Mouse (Mus musculus) megakaryocyte, embryonic 14.5 days (primary cell): Measurements from ENCODE around the gene Tpmt. TPM values are rescaled to one million over a fixed set of nuclear protein-coding genes. Genes with fewer than 3 reads are reported as not detected.
A peak's percentile ranks its signal among the peaks of the same experiment; 100 is the strongest.

Experiments
- H3K27me3 ChIP-seq: replicated peaks from 2 replicates; pipeline ENCODE3; 2012; ENCODE audit warnings: inconsistent platforms
- H3K36me3 ChIP-seq: replicated peaks from 2 replicates; pipeline ENCODE3; 2012; ENCODE audit warnings: low read length, inconsistent platforms, mixed read lengths
- H3K4me1 ChIP-seq: 2 replicates; pipeline ENCODE4 v1.6.1; 2012; ENCODE audit warnings: inconsistent platforms
- H3K4me3 ChIP-seq: replicated peaks from 2 replicates; pipeline ENCODE3; 2012; ENCODE audit warnings: moderate library complexity, mild to moderate bottlenecking, inconsistent platforms
- H3K9me3 ChIP-seq: 2 replicates; pipeline ENCODE4 v1.6.1; 2012; ENCODE audit warnings: inconsistent platforms
- FLI1 ChIP-seq: IDR thresholded peaks from 2 replicates; pipeline ENCODE4 v1.6.1; 2012; ENCODE audit warnings: low read length, inconsistent platforms, mixed read lengths
- GATA1 ChIP-seq: IDR thresholded peaks from 3 replicates; pipeline ENCODE4 v1.6.1; 2012; ENCODE audit warnings: mixed read lengths, low read length, inconsistent platforms, borderline replicate concordance
- polyA plus RNA-seq: library from polyadenylated mRNA; stranded (reverse); fragments of >175 nt; gene quantifications from 2 replicates; pipeline ENCODE4 v1.2.3, GENCODE M21; 2012; ENCODE audit warnings: low replicate concordance; ENCODE audit not compliant: insufficient read depth

Tpmt gene
- polyA plus RNA-seq, 1 experiment = not detected

DNA sequence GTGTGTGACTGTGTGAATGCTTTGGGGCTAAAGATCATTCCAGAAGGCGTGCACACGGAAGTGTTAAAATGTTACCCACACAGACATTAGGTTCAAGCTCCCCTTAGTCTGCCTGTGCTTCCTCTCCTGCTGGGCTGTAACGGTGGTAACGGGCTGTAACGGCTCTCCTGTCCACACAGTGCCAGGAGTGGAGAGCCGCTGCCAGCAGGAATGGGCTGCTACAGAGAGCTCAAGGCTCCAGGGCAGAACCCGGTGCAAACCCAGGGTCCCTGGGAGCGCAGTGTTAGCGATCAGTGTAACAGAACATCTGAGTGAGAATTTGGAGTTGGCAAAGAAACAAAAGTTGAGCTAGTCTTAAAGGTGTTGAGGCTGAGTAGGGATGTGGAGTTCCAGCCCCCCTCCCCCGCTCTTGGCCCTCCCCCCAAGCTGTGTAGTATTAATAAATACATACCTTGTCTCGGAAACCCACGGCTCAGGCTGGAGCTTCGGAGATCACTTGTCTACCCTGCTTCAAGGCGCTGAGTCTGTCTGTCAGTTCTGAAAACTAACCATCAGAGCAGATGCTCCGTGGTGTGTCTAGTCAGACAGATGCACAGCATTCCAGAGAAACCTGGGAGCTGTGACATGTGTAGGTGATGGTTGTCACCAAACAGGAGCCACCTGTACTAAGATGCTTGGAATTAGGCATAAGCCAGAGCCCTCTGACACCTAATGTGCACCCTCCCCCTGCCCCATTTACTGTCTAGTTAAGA, 26.0 kb upstream of the Tpmt start:
- no peak overlapping the region for H3K4me3 ChIP-seq
- no peaks in the 10 kb centered on the region for H3K27me3 ChIP-seq
- peaks cover 6% of the 10 kb centered on the region; the same call in 1 of the 2 replicates for H3K4me1 ChIP-seq
- no peak for TF ChIP-seq GATA1
- no peak for TF ChIP-seq FLI1
- peaks cover 65% of the 10 kb centered on the region for H3K36me3 ChIP-seq
- H3K9me3 ChIP-seq = no peaks in the 10 kb centered on the region

- H3K9me3 ChIP-seq = no peaks in the 10 kb centered on the region
- TF ChIP-seq FLI1 (no peak), GATA1 (no peak)
- H3K4me3 ChIP-seq = no peak overlapping the region
- peaks cover 18% of the 10 kb centered on the region for H3K4me1 ChIP-seq
- peaks cover 63% of the 10 kb centered on the region for H3K36me3 ChIP-seq
- H3K27me3 ChIP-seq = no peaks in the 10 kb centered on the region
Measured at GRCm38 (mm10) chr13:47067001-47067400, 22.5 kb upstream of the Tpmt start.

GRCm38 (mm10) chr13:47066516-47066915, 22.0 kb upstream of the Tpmt start:
- H3K4me1 ChIP-seq = peaks cover 18% of the 10 kb centered on the region
- no peak for TF ChIP-seq GATA1
- TF ChIP-seq FLI1 = no peak
- no peak overlapping the region for H3K4me3 ChIP-seq
- H3K27me3 ChIP-seq = no peaks in the 10 kb centered on the region
- H3K36me3 ChIP-seq = peaks cover 62% of the 10 kb centered on the region
- no peaks in the 10 kb centered on the region for H3K9me3 ChIP-seq

DNA sequence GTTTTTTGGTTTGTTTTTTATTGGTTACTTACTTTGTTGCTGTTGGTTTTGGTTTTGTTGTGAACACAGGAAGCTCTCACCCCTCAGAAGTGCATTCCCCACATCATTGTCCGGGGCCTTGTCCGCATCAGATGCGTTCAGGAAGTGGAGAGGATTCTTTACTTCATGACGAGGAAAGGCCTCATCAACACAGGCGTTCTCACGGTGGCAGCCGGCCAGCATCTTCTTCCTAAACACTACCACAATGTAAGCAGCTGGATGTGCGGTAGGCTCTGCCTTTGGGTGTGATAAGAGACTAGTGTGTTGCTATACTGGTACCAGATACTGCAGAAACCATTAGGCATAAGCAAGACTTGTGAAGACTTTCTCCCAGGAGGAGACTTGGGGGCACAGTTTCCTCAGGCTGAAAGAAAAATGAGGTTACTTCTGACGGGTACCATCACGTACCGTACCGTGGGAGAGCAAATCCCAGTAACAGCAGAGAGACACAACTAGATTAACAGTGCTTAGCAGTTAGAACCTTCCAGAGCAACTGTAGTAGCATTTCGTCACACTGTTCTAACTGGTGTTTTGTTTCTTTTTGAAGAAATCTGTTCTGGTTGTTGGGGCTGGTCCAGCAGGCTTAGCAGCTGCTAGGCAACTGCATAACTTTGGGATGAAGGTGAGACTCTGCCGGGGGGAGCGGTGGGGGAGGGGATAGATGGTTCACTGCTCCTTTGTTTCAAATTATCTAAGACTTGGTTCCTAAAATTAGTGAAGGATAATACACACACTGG, 19.6 kb upstream of the Tpmt start:
- no peak for TF ChIP-seq FLI1
- no peak for TF ChIP-seq GATA1
- Histone ChIP-seq H3K4me3 (no peak overlapping the region), H3K9me3 (no peaks in the 10 kb centered on the region), H3K36me3 (peaks cover 73% of the 10 kb centered on the region), H3K4me1 (peaks cover 18% of the 10 kb centered on the region), H3K27me3 (no peaks in the 10 kb centered on the region)

GRCm38 (mm10) chr13:47062756-47063155, 18.2 kb upstream of the Tpmt start:
- Histone ChIP-seq H3K4me3 (no peak overlapping the region), H3K4me1 (peaks cover 18% of the 10 kb centered on the region), H3K9me3 (no peaks in the 10 kb centered on the region), H3K27me3 (no peaks in the 10 kb centered on the region), H3K36me3 (peaks cover 74% of the 10 kb centered on the region)
- TF ChIP-seq GATA1 (no peak), FLI1 (no peak)

- H3K4me3 ChIP-seq = no peak overlapping the region
- no peaks in the 10 kb centered on the region for H3K9me3 ChIP-seq
- peaks cover 68% of the 10 kb centered on the region for H3K36me3 ChIP-seq
- no peak for TF ChIP-seq FLI1
- TF ChIP-seq GATA1 = no peak
- no peaks in the 10 kb centered on the region for H3K27me3 ChIP-seq
- H3K4me1 ChIP-seq = peaks cover 15% of the 10 kb centered on the region
Measured at GRCm38 (mm10) chr13:47056781-47057180, 12.2 kb upstream of the Tpmt start.

GRCm38 (mm10) chr13:47056126-47056525, 11.6 kb upstream of the Tpmt start:
- no peak for TF ChIP-seq FLI1
- TF ChIP-seq GATA1 = no peak
- H3K4me3 ChIP-seq = peak overlapping the region; percentile 46
- no peaks in the 10 kb centered on the region for H3K9me3 ChIP-seq
- H3K27me3 ChIP-seq = no peaks in the 10 kb centered on the region
- peaks cover 15% of the 10 kb centered on the region for H3K4me1 ChIP-seq
- H3K36me3 ChIP-seq = peaks cover 68% of the 10 kb centered on the region

- Histone ChIP-seq H3K36me3 (peaks cover 69% of the 10 kb centered on the region), H3K4me1 (peaks cover 15% of the 10 kb centered on the region), H3K27me3 (no peaks in the 10 kb centered on the region), H3K4me3 (peak overlapping the region; percentile 23), H3K9me3 (no peaks in the 10 kb centered on the region)
- TF ChIP-seq GATA1 = no peak
- no peak for TF ChIP-seq FLI1
Measured at GRCm38 (mm10) chr13:47053971-47054370, 9.4 kb upstream of the Tpmt start.

DNA sequence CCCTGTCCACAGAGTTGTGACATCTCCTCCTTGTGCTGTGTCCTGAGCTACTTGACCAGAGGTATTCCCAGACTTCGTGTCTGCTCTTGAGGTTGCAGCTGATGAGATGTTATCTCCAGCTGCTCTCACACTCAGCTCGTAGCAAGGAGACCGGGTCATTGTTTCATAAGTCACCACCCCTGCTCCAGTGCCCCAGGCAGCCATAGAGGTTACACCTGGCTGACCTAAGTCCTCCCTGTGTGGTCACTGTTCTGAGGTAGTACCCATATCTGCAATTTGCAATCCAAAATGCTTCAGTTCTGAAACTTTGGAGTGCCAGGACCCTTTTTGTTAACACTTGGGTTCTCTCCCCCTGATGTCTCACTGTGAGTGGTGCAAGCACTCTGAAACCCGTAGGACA, 5.5 kb upstream of the Tpmt start:
- H3K4me1 ChIP-seq = peaks cover 3% of the 10 kb centered on the region; the same call in 1 of the 2 replicates
- H3K36me3 ChIP-seq = peaks cover 54% of the 10 kb centered on the region
- no peak for TF ChIP-seq GATA1
- TF ChIP-seq FLI1 = no peak
- H3K27me3 ChIP-seq = peaks cover 2% of the 10 kb centered on the region
- no peaks in the 10 kb centered on the region for H3K9me3 ChIP-seq
- no peak overlapping the region for H3K4me3 ChIP-seq

GRCm38 (mm10) chr13:47047996-47048395, 3.5 kb upstream of the Tpmt start:
- H3K4me1 ChIP-seq = peaks cover 10% of the 10 kb centered on the region
- peaks cover 42% of the 10 kb centered on the region for H3K36me3 ChIP-seq
- H3K27me3 ChIP-seq = peaks cover 12% of the 10 kb centered on the region
- no peak overlapping the region for H3K4me3 ChIP-seq
- no peaks in the 10 kb centered on the region for H3K9me3 ChIP-seq
- no peak for TF ChIP-seq FLI1
- no peak for TF ChIP-seq GATA1
